Mouse (Mus musculus) macrophage (primary cell): Measurements from ENCODE around the gene Slc9a1. TPM values are rescaled to one million over a fixed set of nuclear protein-coding genes. Genes with fewer than 3 reads are reported as not detected.

Source experiments
- H3K27ac ChIP-seq: fragments of 350-480 bp; formaldehyde crosslinking; 2 replicates; pipeline ENCODE4 v1.9.0; 2021
- H3K36me3 ChIP-seq: fragments of 350-480 bp; formaldehyde crosslinking; 2 replicates; pipeline ENCODE4 v1.9.0; 2021; ENCODE audit errors: inconsistent target
- H3K4me3 ChIP-seq: fragments of 350-480 bp; formaldehyde crosslinking; 2 replicates; pipeline ENCODE4 v1.9.0; 2021; ENCODE audit errors: inconsistent target
- H3K79me2 ChIP-seq: fragments of 350-480 bp; formaldehyde crosslinking; 2 replicates; pipeline ENCODE4 v1.9.0; 2021; ENCODE audit errors: inconsistent target
- WGBS: methylation state at CpG from one replicate; pipeline ENCODE4 v1.1.7; 2026; ENCODE audit warnings: inconsistent platforms; ENCODE audit not compliant: missing documents; 5-methylcytosine and 5-hydroxymethylcytosine counted together
- polyA plus RNA-seq: library from polyadenylated mRNA; stranded (reverse); fragments of 250-400 nt; gene quantifications from 3 replicates; pipeline ENCODE4 v1.2.4, GENCODE M21; 2018; ENCODE audit warnings: inconsistent platforms

Slc9a1 gene
- polyA plus RNA-seq, 1 experiment from 2014 or later: 23.8 TPM

DNA sequence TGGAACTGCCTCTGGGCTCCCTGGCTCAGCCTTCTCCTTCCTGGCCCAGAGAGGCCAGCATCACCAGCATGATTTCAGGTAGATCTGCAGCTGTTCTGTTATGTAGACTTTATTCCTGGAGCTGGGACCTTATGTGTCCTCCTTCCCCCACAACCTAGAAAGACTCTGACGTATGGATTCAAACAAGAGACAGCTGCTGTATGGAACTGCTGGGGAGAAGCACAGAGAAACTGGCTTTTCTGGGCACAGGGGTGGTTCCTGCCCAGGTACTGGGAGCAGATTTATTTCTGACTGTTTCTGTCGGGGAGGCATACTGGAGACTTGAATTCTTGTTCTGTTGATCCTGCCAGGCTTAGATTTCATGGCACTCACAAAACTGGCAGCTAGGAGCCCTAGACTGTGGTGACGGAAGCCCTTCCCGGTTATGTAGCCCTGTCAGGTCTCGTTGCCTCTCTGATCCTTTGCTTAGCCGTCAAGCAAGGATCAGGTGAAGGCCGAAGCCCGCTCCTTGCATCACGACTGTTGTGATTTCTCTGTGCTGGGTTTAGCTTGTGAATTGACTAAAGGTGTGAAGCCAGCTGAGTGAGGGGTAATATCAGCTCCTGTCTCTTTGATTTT is 34.2 kb downstream of the Slc9a1 start:
- no peak overlapping the region for H3K27ac ChIP-seq
- peaks cover 87% of the 10 kb centered on the region; the same call in 1 of the 2 replicates for H3K79me2 ChIP-seq
- H3K4me3 ChIP-seq: no peak overlapping the region
- 0 out of 2 replicates have a peak, but pooled peaks cover 8% of the 10 kb centered on the region for H3K36me3 ChIP-seq
- WGBS: 95% methylated on average over 9 of the region's 9 CpGs

DNA sequence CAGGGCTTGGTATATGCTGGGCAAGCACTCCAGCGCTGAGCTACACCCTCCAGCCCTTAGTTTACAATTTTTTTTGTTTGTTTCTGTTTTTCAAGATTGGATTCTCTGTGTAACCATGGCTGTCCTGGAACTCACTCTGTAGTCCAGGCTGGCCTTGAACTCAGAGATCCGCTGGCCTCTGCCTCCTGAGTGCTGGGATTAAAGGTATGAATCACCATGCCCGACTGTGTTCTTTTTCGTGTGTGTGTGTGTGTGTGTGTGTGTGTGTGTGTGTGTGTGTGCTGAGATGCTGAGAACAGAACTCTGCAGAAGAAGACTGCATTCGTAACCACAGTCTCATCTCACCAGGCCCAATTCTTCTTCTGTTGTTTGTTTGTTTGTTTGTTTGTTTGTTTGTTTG is 34.8 kb downstream of the Slc9a1 start:
- no peak overlapping the region for H3K27ac ChIP-seq
- 90% methylated on average over 3 of the region's 5 CpGs for WGBS
- 0 out of 2 replicates have a peak, but pooled peaks cover 8% of the 10 kb centered on the region for H3K36me3 ChIP-seq
- H3K4me3 ChIP-seq: no peak overlapping the region
- H3K79me2 ChIP-seq: peaks cover 84% of the 10 kb centered on the region; the same call in 1 of the 2 replicates

- H3K36me3 ChIP-seq: 0 out of 2 replicates have a peak, but pooled peaks cover 8% of the 10 kb centered on the region
Measured at GRCm38 (mm10) chr4:133406313-133407056, 37.0 kb downstream of the Slc9a1 start.

GRCm38 (mm10) chr4:133407114-133407787 is 37.7 kb downstream of the Slc9a1 start:
- H3K36me3 ChIP-seq: 0 out of 2 replicates have a peak, but pooled peaks cover 8% of the 10 kb centered on the region
- no peak overlapping the region for H3K4me3 ChIP-seq
- H3K27ac ChIP-seq: no peak overlapping the region
- 87% methylated on average over 6 of the region's 6 CpGs for WGBS
- H3K79me2 ChIP-seq: peaks cover 80% of the 10 kb centered on the region; the same call in 1 of the 2 replicates

More at GRCm38 (mm10) chr4:133406313-133407056, 37.0 kb downstream of the Slc9a1 start:
- Histone ChIP-seq H3K27ac (no peak overlapping the region), H3K79me2 (peaks cover 82% of the 10 kb centered on the region; the same call in 1 of the 2 replicates), H3K4me3 (no peak overlapping the region)
- WGBS: 91% methylated on average over 8 of the region's 8 CpGs

DNA sequence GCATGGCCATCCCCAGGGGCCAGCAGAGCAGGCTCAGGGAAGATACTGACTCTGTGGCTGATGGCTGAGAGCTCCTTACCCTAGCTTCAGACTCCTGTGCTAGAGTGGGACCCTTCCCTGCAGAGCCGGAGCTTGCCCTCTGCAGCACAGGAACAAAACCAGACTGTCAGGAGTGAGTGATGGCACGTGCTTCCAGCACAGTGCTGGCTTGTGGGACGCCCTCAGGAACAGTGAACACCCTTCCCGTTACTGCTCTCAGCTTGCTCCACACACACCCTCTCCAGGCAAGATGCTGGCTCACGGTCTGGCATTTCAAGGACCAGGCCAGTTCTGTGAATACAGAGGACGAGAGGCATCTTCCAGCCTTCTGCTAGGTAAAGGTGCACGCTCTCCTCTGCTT is 38.5 kb downstream of the Slc9a1 start:
- peaks cover 72% of the 10 kb centered on the region; the same call in 1 of the 2 replicates for H3K79me2 ChIP-seq
- WGBS: 88% methylated on average over 7 of the region's 7 CpGs
- H3K27ac ChIP-seq: no peak overlapping the region
- no peak overlapping the region for H3K4me3 ChIP-seq
- 0 out of 2 replicates have a peak, but pooled peaks cover 8% of the 10 kb centered on the region for H3K36me3 ChIP-seq

GRCm38 (mm10) chr4:133410994-133411393 is 41.5 kb downstream of the Slc9a1 start:
- 92% methylated on average over 14 of the region's 14 CpGs for WGBS
- Histone ChIP-seq H3K27ac (no peak overlapping the region), H3K79me2 (peaks cover 54% of the 10 kb centered on the region; the same call in 1 of the 2 replicates), H3K4me3 (no peak overlapping the region), H3K36me3 (peaks cover 11% of the 10 kb centered on the region; the same call in 1 of the 2 replicates)

DNA sequence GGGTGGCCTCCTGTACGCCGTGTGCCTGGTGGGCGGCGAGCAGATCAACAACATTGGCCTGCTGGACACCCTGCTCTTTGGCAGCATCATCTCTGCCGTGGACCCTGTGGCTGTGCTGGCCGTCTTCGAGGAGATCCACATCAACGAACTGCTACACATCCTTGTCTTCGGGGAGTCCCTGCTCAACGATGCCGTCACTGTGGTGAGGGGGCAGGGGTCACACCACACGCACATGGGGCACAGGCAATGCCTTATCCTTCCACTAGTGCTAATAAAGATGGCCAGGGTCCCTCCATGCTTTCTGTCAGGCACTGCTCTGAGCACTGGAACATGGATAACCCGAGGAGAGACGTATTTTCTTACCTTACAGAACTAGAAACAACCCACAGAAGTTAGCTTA is 42.6 kb downstream of the Slc9a1 start:
- Histone ChIP-seq H3K79me2 (peaks cover 43% of the 10 kb centered on the region; the same call in 1 of the 2 replicates), H3K4me3 (no peak overlapping the region), H3K27ac (peak overlapping the region; percentile 58), H3K36me3 (peaks cover 19% of the 10 kb centered on the region)
- WGBS: 89% methylated on average over 14 of the region's 14 CpGs

DNA sequence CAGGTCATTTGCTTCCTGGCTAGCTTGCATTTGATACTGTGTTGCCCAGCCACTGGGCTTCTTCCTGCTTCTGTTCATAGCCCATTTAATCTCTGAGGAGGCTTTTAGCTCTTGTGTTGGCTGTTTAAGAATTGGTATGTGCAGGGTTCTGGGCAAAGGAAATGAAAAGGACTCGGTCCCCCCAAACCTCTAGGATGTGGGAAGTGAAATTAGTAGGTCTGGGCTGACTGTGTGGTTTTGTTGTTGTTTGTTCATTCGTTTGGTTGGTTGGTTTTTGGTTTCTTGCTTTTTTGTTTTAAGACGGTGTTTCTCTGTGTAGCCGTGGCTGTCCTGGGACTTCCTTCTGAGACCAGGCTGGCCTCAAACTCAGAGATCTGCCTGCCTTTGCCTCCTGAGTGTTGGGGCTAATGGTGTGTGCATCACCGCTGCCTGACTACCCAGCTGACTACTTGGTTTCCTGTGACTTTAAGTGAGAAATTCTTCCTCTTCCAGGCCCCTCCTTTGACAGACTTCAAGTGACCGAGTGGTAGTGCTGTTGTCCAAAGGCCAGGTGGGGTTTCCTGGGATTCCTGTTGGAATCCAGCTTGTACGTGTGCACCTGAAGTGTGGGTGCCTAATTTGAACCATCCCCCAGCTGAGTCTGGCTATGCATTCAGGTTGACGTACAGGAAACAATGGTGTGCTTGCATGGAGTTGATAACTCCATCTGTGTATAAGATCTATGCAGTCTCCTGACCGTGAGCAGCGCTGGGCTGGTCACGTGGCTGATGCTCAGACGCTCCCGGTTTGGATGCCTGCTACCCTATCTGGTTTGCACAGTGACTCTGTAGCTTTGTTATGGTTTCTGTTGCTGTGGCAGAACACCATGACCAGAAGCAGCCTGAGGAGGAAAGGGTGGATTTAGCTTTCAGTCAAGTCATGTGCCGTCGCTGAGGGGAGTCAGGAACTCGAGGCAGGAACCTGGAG is 43.4 kb downstream of the Slc9a1 start:
- Histone ChIP-seq H3K36me3 (peaks cover 26% of the 10 kb centered on the region), H3K4me3 (no peak overlapping the region), H3K27ac (peak overlapping the region; percentile 58), H3K79me2 (peaks cover 36% of the 10 kb centered on the region; the same call in 1 of the 2 replicates)
- 22% methylated on average over 16 of the region's 16 CpGs for WGBS

- Histone ChIP-seq H3K4me3 (no peak overlapping the region), H3K79me2 (peaks cover 32% of the 10 kb centered on the region; the same call in 1 of the 2 replicates), H3K36me3 (peaks cover 34% of the 10 kb centered on the region), H3K27ac (peak overlapping the region; percentile 58)
- 92% methylated on average over 6 of the region's 7 CpGs for WGBS
Measured at GRCm38 (mm10) chr4:133413617-133414016, 44.1 kb downstream of the Slc9a1 start.

- Histone ChIP-seq H3K27ac (no peak overlapping the region), H3K79me2 (peaks cover 25% of the 10 kb centered on the region; the same call in 1 of the 2 replicates), H3K36me3 (peaks cover 42% of the 10 kb centered on the region), H3K4me3 (no peak overlapping the region)
- WGBS: 85% methylated on average over 4 of the region's 4 CpGs
Measured at GRCm38 (mm10) chr4:133414920-133415319, 45.4 kb downstream of the Slc9a1 start.

GRCm38 (mm10) chr4:133419312-133420004 is 50.0 kb downstream of the Slc9a1 start:
- WGBS: 76% methylated on average over 8 of the region's 14 CpGs

DNA sequence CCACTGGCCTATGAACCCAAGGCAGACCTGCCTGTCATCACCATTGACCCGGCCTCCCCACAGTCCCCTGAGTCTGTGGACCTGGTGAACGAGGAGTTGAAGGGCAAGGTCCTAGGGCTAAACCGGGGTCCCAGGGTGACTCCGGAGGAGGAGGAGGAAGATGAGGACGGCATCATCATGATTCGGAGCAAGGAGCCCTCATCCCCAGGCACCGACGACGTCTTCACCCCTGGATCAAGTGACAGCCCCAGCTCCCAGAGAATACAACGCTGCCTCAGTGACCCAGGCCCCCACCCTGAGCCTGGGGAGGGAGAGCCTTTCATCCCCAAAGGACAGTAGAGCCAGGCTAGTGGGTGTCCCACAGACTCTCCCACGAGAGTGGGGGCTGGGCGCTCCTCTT is 52.5 kb downstream of the Slc9a1 start:
- Histone ChIP-seq H3K4me3 (no peak overlapping the region), H3K27ac (no peak overlapping the region), H3K79me2 (no peaks in the 10 kb centered on the region), H3K36me3 (peaks cover 46% of the 10 kb centered on the region; the same call in 1 of the 2 replicates)
- 94% methylated on average over 9 of the region's 12 CpGs for WGBS

More at GRCm38 (mm10) chr4:133419312-133420004, 50.0 kb downstream of the Slc9a1 start:
- H3K36me3 ChIP-seq: peaks cover 63% of the 10 kb centered on the region
- no peaks in the 10 kb centered on the region; the same call in 1 of the 2 replicates for H3K79me2 ChIP-seq
- H3K4me3 ChIP-seq: no peak overlapping the region
- no peak overlapping the region for H3K27ac ChIP-seq

DNA sequence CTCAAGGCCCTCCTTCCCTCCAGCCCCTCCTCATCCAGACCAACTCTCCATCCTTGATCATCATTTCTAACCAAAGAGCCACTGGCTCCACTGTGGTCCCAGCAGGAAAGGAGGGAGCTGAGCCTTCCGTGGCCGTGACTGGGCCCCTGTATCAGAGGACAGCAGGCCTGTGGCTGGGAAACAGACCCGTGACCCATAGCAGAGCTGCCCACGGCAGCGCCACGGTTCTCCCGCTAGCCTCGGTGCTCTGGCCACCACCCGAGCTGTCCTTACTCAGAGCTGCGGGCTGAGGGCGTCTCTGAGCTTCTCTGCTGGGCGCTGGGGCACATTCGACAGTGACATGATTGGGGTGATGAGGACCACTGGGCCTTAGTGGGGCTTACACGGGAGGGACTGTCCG is 53.1 kb downstream of the Slc9a1 start:
- Histone ChIP-seq H3K79me2 (no peaks in the 10 kb centered on the region), H3K4me3 (no peak overlapping the region), H3K36me3 (peaks cover 39% of the 10 kb centered on the region; the same call in 1 of the 2 replicates), H3K27ac (no peak overlapping the region)
- 94% methylated on average over 15 of the region's 15 CpGs for WGBS
